Mouse (Mus musculus): ENCODE results near the gene Rnls. TPM values are rescaled to one million over a fixed set of nuclear protein-coding genes. Genes with fewer than 3 reads are reported as not detected.

Gene Rnls
- polyA plus RNA-seq, 1 experiment from 2014 or later: 5.9 TPM

DNA sequence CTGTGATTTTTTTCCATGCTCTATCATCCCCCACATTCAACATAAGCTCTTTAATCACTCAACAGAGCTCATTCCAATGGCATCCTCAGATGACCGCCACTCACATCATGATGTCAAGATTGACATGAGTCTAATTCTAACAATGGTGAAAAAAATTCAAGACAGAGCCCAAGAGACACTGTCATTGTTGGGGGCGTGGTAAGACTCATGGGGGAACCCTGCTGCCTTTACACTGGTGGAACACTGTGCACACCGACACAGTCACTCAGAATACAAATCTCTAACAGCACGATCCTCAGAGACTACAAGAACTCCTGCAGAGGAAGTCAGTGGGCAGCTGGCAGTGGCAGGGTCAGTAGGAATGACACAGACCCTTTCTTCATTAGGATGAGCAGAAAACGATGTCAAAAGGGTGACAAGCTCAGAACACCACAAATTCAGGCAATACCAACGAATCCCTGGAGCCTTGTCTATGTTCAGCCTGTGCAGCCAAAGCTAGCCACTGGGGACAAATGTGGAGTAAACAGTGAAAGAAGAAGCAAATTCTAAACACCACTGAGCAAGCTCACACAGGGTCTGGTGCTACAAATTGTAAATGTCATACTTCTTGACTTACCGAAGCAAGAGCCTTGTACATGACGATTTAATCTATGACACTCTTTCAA lies 277.3 kb downstream of the Rnls start:
- no peak for ATAC-seq
- Histone ChIP-seq H3K36me3 (no peaks in the 10 kb centered on the region), H3K4me1 (replicated peaks) (0 out of 2 replicates have a peak, but pooled peaks cover 4% of the 10 kb centered on the region), H3K27me3 (replicated peaks) (no peaks in the 10 kb centered on the region), H3K4me3 (replicated peaks) (no peak overlapping the region), H3K9ac (no peak overlapping the region), H3K9me3 (no peaks in the 10 kb centered on the region), H3K27ac (no peak overlapping the region), H3K4me2 (replicated peaks) (no peak overlapping the region)
- 83% methylated on average over 8 of the region's 8 CpGs for WGBS

DNA sequence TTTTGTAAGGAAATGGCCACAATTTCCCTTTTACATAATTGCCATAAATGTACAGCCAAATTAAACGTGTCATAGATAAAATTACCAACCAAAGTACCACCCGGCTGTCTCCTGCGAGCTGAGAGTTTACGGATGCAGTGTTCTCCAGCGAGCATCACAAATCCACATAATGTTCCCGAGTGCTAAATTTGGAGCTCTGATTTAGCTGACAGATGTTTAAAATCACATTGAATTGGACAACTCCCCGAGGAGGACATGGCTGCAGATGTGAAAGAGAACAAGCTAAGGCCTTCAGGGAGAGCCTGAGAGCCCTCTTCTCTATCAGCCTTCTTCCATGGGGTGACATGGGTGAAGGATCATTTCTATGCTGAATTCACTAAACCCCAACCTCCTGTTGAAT lies 278.3 kb downstream of the Rnls start:
- no peak for ATAC-seq
- 51% methylated on average over 7 of the region's 7 CpGs for WGBS
- no peaks in the 10 kb centered on the region for H3K27me3 ChIP-seq (replicated peaks)

DNA sequence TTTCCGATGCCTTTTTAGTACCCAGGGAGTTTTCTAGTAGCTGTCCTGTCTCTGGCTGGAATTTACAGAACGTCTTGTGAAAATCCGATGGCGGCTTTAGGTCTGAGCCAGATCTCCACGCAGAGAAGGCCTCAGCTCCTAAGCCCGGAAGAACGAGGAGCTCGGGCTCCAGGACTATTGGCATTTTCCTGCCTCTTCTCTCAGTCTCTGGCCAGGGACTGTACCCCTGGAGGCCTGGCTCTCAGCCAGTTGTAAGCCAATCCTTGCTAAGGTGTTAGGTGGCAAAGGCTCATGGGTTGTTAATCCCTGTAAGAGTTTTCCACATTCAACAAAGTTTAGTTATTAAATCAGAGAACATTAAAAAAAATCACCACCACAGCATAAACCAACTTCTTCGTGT lies 281.7 kb downstream of the Rnls start:
- 87% methylated on average over 9 of the region's 9 CpGs for WGBS
- Histone ChIP-seq H3K27ac (no peak overlapping the region), H3K4me2 (replicated peaks) (no peak overlapping the region), H3K36me3 (no peaks in the 10 kb centered on the region), H3K4me1 (replicated peaks) (0 out of 2 replicates have a peak, but pooled peaks cover 4% of the 10 kb centered on the region), H3K9me3 (no peaks in the 10 kb centered on the region), H3K4me3 (replicated peaks) (no peak overlapping the region), H3K9ac (no peak overlapping the region), H3K27me3 (replicated peaks) (no peaks in the 10 kb centered on the region)
- no peak for ATAC-seq

More for the DNA sequence above, 278.3 kb downstream of the Rnls start:
- Histone ChIP-seq H3K27ac (no peak overlapping the region), H3K36me3 (no peaks in the 10 kb centered on the region), H3K4me2 (replicated peaks) (no peak overlapping the region), H3K9me3 (no peaks in the 10 kb centered on the region), H3K4me3 (replicated peaks) (no peak overlapping the region), H3K9ac (no peak overlapping the region), H3K4me1 (replicated peaks) (0 out of 2 replicates have a peak, but pooled peaks cover 4% of the 10 kb centered on the region)

DNA sequence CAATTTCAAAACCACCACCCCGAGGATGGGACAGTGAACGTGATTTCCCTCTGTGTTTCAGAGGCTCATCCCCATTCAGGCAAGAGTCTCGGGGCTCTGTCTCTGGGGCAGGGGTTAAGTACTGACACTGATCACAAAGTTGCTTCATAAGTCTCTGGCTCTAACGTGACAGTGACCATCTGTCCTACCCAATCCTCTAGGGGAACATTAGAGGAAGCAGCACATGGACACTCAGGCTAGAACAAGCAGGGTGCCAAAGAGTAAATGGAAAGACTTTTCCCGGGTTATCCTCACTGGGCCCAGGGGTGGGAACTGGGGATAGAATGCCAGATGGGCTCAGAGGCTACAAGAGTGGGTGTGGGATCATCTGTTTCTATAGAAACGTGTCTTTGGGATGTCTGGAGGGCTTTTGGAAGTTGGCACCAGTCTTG lies 282.1 kb downstream of the Rnls start:
- Histone ChIP-seq H3K9me3 (no peaks in the 10 kb centered on the region), H3K4me2 (replicated peaks) (no peak overlapping the region), H3K36me3 (no peaks in the 10 kb centered on the region), H3K4me3 (replicated peaks) (no peak overlapping the region), H3K4me1 (replicated peaks) (0 out of 2 replicates have a peak, but pooled peaks cover 4% of the 10 kb centered on the region), H3K9ac (no peak overlapping the region), H3K27ac (no peak overlapping the region), H3K27me3 (replicated peaks) (no peaks in the 10 kb centered on the region)
- 59% methylated on average over 6 of the region's 6 CpGs for WGBS
- ATAC-seq: no peak

DNA sequence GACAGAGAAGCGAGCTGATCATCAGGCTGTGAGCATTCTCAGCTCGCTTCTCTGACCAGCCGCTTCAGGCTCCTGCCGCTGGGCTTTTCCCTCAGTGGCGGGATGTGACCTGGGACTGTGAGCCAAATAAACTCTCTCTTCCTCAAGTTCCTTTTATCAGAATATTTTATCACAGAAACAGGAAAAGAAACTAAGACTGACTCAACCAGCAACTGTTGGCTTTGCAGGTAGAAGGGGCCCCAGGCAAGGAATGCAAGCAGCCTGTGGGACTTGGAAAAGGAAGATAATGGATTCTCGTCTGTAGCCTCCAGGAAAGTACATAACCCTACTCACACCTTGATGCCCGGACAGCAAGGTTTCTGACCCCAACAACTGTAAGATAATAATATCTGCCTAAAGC lies 283.0 kb downstream of the Rnls start:
- H3K9me3 ChIP-seq: no peaks in the 10 kb centered on the region
- no peak overlapping the region for H3K4me3 ChIP-seq (replicated peaks)
- H3K9ac ChIP-seq: no peak overlapping the region
- ATAC-seq: no peak
- H3K27me3 ChIP-seq (replicated peaks): no peaks in the 10 kb centered on the region
- no peak overlapping the region for H3K4me2 ChIP-seq (replicated peaks)
- H3K4me1 ChIP-seq (replicated peaks): 0 out of 2 replicates have a peak, but pooled peaks cover 4% of the 10 kb centered on the region
- no peaks in the 10 kb centered on the region for H3K36me3 ChIP-seq
- no peak overlapping the region for H3K27ac ChIP-seq
- 74% methylated on average over 7 of the region's 7 CpGs for WGBS

DNA sequence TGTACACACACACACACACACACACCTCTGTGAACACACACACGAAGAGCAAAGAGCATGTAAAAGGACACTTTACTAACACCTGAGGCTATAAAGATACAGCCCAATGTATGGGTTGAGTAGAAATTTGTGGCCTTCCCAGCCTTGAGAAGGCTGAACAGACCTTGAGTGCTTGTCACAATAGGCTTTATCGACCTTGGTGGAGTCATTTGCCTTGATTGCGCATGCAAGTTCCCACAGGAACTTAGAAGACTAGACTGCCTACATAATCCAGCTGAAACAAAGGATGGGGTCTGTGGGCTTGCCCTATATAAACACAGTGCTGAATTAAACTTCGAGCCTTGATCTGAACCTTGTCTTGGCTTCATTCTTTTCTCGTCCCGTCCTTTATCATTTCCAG lies 288.2 kb downstream of the Rnls start:
- Histone ChIP-seq H3K36me3 (no peaks in the 10 kb centered on the region), H3K4me3 (replicated peaks) (no peak overlapping the region), H3K27ac (no peak overlapping the region), H3K9ac (no peak overlapping the region), H3K4me1 (replicated peaks) (peaks cover 5% of the 10 kb centered on the region; the same call in 1 of the 2 replicates), H3K27me3 (replicated peaks) (no peaks in the 10 kb centered on the region), H3K9me3 (no peaks in the 10 kb centered on the region), H3K4me2 (replicated peaks) (no peak overlapping the region)
- no peak for ATAC-seq
- 88% methylated on average over 6 of the region's 6 CpGs for WGBS

DNA sequence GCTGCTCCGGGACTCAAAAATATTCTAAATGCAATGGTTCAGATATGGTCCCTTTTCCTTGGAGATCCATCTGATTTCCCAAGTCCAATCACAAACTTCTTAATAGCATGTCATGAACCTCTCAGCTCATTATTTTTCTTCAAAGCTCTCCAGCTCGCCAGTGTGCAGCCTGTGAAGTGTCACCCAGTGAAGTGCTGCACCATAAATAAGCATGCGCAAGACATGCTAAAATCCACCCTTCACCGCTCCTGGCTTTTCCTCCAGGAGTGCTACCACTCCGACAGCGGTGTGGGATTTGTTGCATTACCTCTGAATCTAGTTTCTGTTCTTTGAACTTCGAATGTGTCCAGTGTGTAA lies 289.3 kb downstream of the Rnls start:
- no peaks in the 10 kb centered on the region for H3K9me3 ChIP-seq
- no peaks in the 10 kb centered on the region for H3K36me3 ChIP-seq
- peaks cover 5% of the 10 kb centered on the region; the same call in 1 of the 2 replicates for H3K4me1 ChIP-seq (replicated peaks)
- WGBS: 48% methylated on average over 7 of the region's 7 CpGs
- no peaks in the 10 kb centered on the region for H3K27me3 ChIP-seq (replicated peaks)
- H3K27ac ChIP-seq: no peak overlapping the region
- no peak overlapping the region for H3K4me3 ChIP-seq (replicated peaks)
- no peak for ATAC-seq
- H3K9ac ChIP-seq: no peak overlapping the region
- H3K4me2 ChIP-seq (replicated peaks): no peak overlapping the region

DNA sequence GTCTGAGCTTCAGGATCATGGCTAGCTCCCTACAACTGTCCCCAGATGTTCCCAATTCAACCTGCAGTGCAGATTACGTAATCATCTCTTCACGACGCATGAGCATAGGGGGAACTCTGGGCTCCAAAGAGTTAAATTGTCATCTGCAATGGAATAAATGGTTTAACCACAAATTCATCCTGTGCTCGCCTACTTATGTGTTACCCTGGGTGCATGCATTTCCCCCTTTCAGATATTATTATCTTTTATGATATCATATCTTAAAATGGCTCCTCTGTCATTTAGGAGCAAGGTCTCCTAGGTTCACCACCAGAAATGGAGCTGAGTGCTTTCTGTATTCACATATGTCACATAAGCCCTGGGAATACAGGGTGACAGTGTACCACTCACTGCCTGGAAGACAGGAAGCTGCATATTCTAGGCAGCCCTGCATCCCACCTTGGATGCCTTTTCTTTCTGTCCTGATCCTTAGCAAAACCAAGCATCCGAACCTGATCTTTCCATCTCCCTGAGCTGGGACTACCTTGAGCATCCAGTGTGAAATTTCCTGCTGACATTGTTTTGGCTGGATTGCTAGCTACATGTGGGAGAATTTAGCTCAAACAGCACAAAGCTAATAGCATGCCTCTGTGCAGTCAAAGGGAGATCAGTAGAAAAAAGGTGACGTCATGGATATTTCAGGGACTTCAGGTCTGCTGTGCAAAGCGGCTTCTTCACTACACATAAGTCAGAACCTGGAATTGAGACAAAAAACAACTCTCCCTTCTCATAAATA lies 289.9 kb downstream of the Rnls start:
- H3K4me1 ChIP-seq (replicated peaks): peaks cover 5% of the 10 kb centered on the region; the same call in 1 of the 2 replicates
- H3K27ac ChIP-seq: no peak overlapping the region
- no peak overlapping the region for H3K9ac ChIP-seq
- 69% methylated on average over 7 of the region's 7 CpGs for WGBS
- H3K4me2 ChIP-seq (replicated peaks): no peak overlapping the region
- no peaks in the 10 kb centered on the region for H3K27me3 ChIP-seq (replicated peaks)
- no peaks in the 10 kb centered on the region for H3K9me3 ChIP-seq
- no peak overlapping the region for H3K4me3 ChIP-seq (replicated peaks)
- no peak for ATAC-seq
- no peaks in the 10 kb centered on the region for H3K36me3 ChIP-seq

DNA sequence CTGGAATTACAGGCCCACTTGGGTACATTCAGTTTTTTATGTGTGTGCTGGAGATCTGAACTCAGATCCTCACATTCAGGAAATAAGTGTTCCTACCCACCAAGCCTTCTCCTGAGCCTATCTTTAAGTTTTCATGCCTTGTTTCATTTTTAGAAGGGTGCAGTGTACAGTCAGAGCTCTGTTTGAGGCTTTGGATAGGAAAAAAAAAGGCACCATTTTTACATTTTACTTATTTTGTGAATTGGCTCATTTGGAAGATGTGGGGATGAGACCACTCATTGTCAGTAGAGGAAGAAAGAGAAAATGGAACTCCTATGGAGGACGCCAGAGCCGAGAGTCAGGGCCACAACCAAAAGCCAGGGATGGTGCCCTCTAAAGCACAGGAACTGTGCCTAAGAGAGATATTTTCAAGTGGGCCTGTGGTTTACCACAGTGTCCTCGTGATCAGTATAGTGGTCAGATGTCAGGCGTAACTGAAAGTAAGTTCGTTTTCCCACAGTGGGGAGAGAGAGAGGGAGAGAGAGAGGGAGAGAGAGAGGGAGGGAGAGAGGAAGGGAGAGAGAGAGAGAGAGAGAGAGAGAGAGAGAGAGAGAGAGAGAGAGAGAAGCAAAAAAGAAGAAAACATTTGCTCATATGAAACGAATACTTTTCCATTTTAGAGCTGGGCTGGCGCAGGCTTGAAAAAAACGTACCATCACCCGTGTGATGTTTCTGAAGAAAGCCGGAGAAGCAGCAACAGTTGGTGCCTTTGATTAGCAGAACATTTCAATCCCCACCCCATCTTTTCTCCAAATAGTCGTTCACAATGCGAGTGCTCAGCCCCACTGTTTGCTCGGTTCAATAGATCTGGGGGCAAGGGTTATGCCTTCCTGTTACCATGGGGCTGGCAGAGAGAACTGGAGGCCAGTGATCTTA lies 290.7 kb downstream of the Rnls start:
- Histone ChIP-seq H3K9me3 (no peaks in the 10 kb centered on the region), H3K4me3 (replicated peaks) (no peak overlapping the region), H3K36me3 (no peaks in the 10 kb centered on the region), H3K9ac (no peak overlapping the region), H3K4me2 (replicated peaks) (no peak overlapping the region), H3K27me3 (replicated peaks) (no peaks in the 10 kb centered on the region), H3K4me1 (replicated peaks) (peaks cover 5% of the 10 kb centered on the region; the same call in 1 of the 2 replicates), H3K27ac (no peak overlapping the region)
- WGBS: 70% methylated on average over 13 of the region's 13 CpGs
- no peak for ATAC-seq

DNA sequence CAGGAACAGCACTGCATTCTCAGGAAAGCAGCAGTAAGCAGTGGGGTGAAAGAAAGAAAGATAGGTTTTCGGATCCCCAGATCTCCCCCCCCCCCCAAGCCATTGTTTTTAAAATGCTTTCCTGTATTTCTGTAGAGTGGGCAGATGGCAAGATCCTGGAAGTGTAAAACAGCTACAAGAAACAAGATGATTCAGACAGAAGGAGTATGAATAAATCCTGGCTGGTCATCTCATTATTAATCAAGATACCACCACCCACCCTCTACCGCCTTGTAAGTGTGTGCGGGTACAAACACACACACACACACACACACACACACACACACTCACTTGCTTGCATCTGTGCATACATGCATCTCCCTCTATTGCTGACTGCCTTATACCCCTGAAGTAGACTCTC lies 291.5 kb downstream of the Rnls start:
- Histone ChIP-seq H3K27me3 (replicated peaks) (no peaks in the 10 kb centered on the region), H3K9ac (no peak overlapping the region), H3K27ac (no peak overlapping the region), H3K4me2 (replicated peaks) (no peak overlapping the region), H3K4me1 (replicated peaks) (peaks cover 5% of the 10 kb centered on the region; the same call in 1 of the 2 replicates), H3K4me3 (replicated peaks) (no peak overlapping the region), H3K9me3 (no peaks in the 10 kb centered on the region), H3K36me3 (no peaks in the 10 kb centered on the region)
- WGBS: 78% methylated on average over 3 of the region's 3 CpGs
- ATAC-seq: no peak

DNA sequence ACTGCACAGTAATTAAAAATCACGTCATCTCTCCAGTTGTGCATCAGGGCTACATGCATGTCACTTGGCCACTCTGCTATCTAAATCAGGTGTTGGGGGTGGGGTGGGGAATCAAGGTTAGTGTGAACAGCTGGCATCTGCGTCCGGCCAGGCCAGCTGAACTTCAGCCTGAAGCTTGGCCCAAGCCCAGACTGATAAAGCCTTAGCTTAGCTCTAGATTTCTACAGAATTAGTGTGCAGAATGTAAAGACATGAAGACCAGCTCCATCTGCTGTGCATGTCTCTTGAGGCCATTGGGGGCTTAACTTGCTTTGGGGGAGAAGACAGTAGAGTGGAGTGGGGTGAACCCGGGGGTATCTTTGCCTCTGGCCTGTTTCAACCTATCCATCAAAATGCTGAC lies 292.1 kb downstream of the Rnls start:
- 46% methylated on average over 4 of the region's 4 CpGs for WGBS
- ATAC-seq: peak; percentile 62
- Histone ChIP-seq H3K4me3 (replicated peaks) (no peak overlapping the region), H3K4me1 (replicated peaks) (peaks cover 5% of the 10 kb centered on the region; the same call in 1 of the 2 replicates), H3K27me3 (replicated peaks) (no peaks in the 10 kb centered on the region), H3K9ac (no peak overlapping the region), H3K4me2 (replicated peaks) (no peak overlapping the region), H3K27ac (no peak overlapping the region), H3K36me3 (no peaks in the 10 kb centered on the region), H3K9me3 (no peaks in the 10 kb centered on the region)

DNA sequence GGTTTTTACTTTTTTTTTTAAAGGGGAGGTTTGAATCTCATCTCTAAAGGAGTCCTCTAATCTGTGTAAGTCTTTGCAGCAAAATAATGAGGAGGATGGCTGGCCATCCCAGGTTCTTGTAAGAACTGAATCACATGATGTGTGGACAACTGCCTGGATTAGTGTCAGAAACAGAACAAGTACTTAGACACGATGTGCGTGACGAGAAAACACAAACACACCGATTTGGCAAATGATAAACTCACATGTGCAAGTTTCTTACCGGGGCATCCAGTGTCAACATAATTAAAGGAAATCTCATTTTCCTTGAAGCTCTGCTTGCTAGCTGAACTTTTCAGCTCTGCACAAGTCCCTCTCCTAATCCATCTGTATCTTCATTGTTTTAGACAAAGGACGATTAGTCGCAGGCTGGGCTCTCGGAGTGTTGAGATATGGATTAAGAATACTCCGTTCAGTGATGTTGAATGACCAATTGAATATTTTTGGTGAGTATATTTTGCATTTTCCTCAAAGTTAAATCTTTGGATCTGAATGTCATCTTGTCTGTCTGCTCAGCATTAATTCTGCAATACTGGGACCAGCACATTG lies 292.8 kb downstream of the Rnls start:
- Histone ChIP-seq H3K27me3 (replicated peaks) (no peaks in the 10 kb centered on the region), H3K4me1 (replicated peaks) (peaks cover 5% of the 10 kb centered on the region; the same call in 1 of the 2 replicates), H3K9ac (no peak overlapping the region), H3K36me3 (no peaks in the 10 kb centered on the region), H3K27ac (no peak overlapping the region), H3K9me3 (no peaks in the 10 kb centered on the region), H3K4me2 (replicated peaks) (no peak overlapping the region), H3K4me3 (replicated peaks) (no peak overlapping the region)
- 75% methylated on average over 9 of the region's 9 CpGs for WGBS
- ATAC-seq: no peak
